Comparison of ENCODE assay signal across 28 mouse cellular contexts in genomic region chr16:30983281-30983680, GRCm38 (mm10).
DNase-seq lines count a peak whose midpoint lies in the region; ATAC-seq and TF ChIP-seq lines count a peak whose summit lies in the region.
"Had no signal": no experiment of that assay in that cellular context is flagged by ENCODE, and none has a peak within 500 bp of the region (broad histone marks: within the 10 kb centered on the region; RNA-seq: fewer than 3 reads in every experiment).

No protein-coding gene starts in this region.

- no peaks in the 10 kb centered on the region for H3K27me3 ChIP-seq in forebrain, postnatal 0 days (ENCODE audit: insufficient read depth, low read length)
- H3K27me3 ChIP-seq in forebrain, embryonic 12.5 days = no peaks in the 10 kb centered on the region
- H3K27me3 ChIP-seq in hindbrain, embryonic 15.5 days = no peaks in the 10 kb centered on the region
- H3K27me3 ChIP-seq in hindbrain, embryonic 10.5 days (ENCODE audit: insufficient read depth, poor library complexity, severe bottlenecking) = no peaks in the 10 kb centered on the region
- H3K27me3 ChIP-seq in limb, embryonic 13.5 days = no peaks in the 10 kb centered on the region
- no peaks in the 10 kb centered on the region for H3K27me3 ChIP-seq in limb, embryonic 10.5 days (ENCODE audit: low read depth, poor library complexity, severe bottlenecking)
- H3K27me3 ChIP-seq: CH12.LX; embryonic facial prominence, embryonic 15.5 days; forebrain, embryonic 13.5 days; heart, embryonic 15.5 days; hindbrain, embryonic 12.5 days; limb, embryonic 15.5 days; liver, embryonic 13.5 days had no signal

- H3K9me3 ChIP-seq in forebrain, postnatal 0 days (ENCODE audit: low read length) = no peaks in the 10 kb centered on the region
- H3K9me3 ChIP-seq in forebrain, embryonic 12.5 days = no peaks in the 10 kb centered on the region
- no peaks in the 10 kb centered on the region for H3K9me3 ChIP-seq in hindbrain, embryonic 15.5 days
- H3K9me3 ChIP-seq in hindbrain, embryonic 10.5 days = no peaks in the 10 kb centered on the region
- H3K9me3 ChIP-seq in limb, embryonic 13.5 days = no peaks in the 10 kb centered on the region
- H3K9me3 ChIP-seq in limb, embryonic 10.5 days (replicated peaks) = no peaks in the 10 kb centered on the region
- H3K9me3 ChIP-seq: embryonic facial prominence, embryonic 10.5 days; embryonic facial prominence, embryonic 15.5 days; forebrain, embryonic 13.5 days; heart, embryonic 15.5 days; hindbrain, embryonic 12.5 days; limb, embryonic 15.5 days; liver, embryonic 13.5 days; midbrain, embryonic 12.5 days had no signal

- peak; percentile 34 for ATAC-seq in forebrain, postnatal 0 days
- ATAC-seq in forebrain, embryonic 12.5 days (ENCODE audit: low FRiP score) = no peak
- ATAC-seq in hindbrain, embryonic 15.5 days (ENCODE audit: low FRiP score, low read depth) = 0 out of 2 replicates have a peak, but pooled peaks have one; percentile 46
- ATAC-seq in limb, embryonic 13.5 days (ENCODE audit: low FRiP score, low read depth) = no peak
- ATAC-seq: activated CD4-positive, CD25-positive, alpha-beta regulatory T cell, adult 4 months; forebrain, embryonic 13.5 days; inflammation-experienced regulatory T-cells, adult 6 months had no signal

- H3K36me3 ChIP-seq in forebrain, postnatal 0 days (ENCODE audit: insufficient read depth) = no peaks in the 10 kb centered on the region
- no peaks in the 10 kb centered on the region for H3K36me3 ChIP-seq in forebrain, embryonic 12.5 days (replicated peaks)
- no peaks in the 10 kb centered on the region for H3K36me3 ChIP-seq in hindbrain, embryonic 15.5 days
- H3K36me3 ChIP-seq in hindbrain, embryonic 10.5 days = no peaks in the 10 kb centered on the region
- H3K36me3 ChIP-seq in limb, embryonic 13.5 days = no peaks in the 10 kb centered on the region
- H3K36me3 ChIP-seq in limb, embryonic 10.5 days = no peaks in the 10 kb centered on the region
- H3K36me3 ChIP-seq: embryonic facial prominence, embryonic 10.5 days; embryonic facial prominence, embryonic 15.5 days; heart, embryonic 15.5 days; hindbrain, embryonic 12.5 days; limb, embryonic 15.5 days; liver, embryonic 13.5 days; midbrain, embryonic 12.5 days had no signal

- no peaks in the 10 kb centered on the region for H3K4me1 ChIP-seq in forebrain, postnatal 0 days (ENCODE audit: insufficient read depth)
- peaks cover 13% of the 10 kb centered on the region for H3K4me1 ChIP-seq in forebrain, embryonic 12.5 days
- peaks cover 27% of the 10 kb centered on the region for H3K4me1 ChIP-seq in hindbrain, embryonic 15.5 days (replicated peaks)
- H3K4me1 ChIP-seq in hindbrain, embryonic 10.5 days (replicated peaks) = peaks cover 29% of the 10 kb centered on the region
- H3K4me1 ChIP-seq in limb, embryonic 13.5 days = peaks cover 3% of the 10 kb centered on the region; the same call in 1 of the 2 replicates
- peaks cover 10% of the 10 kb centered on the region for H3K4me1 ChIP-seq in limb, embryonic 10.5 days

- DNase-seq in forebrain, postnatal 0 days = no peak
- DNase-seq in hindbrain, embryonic 10.5 days (ENCODE audit: low spot score) = no peak
- DNase-seq in limb, embryonic 10.5 days (ENCODE audit: low spot score) = no peak
- DNase-seq in right cerebral cortex, adult 18-20 months = peak; percentile 28
- no peak for DNase-seq in right cerebral cortex, postnatal 14 days
- DNase-seq: adrenal gland, adult 2 months; adrenal gland, postnatal 36 days; cerebellum, adult 18-20 months; cerebellum, postnatal 14 days; kidney, adult 18-20 months; liver, embryonic 13.5 days; lung, adult 18-20 months; lung, postnatal 14 days; thymus, postnatal 4 days had no signal

- no peak overlapping the region for H3K27ac ChIP-seq in forebrain, postnatal 0 days (ENCODE audit: low read depth, low read length)
- no peak overlapping the region for H3K27ac ChIP-seq in forebrain, embryonic 12.5 days
- 0 out of 2 replicates have a peak overlapping the region, but pooled peaks have one; percentile 13 for H3K27ac ChIP-seq in hindbrain, embryonic 15.5 days (replicated peaks)
- H3K27ac ChIP-seq in hindbrain, embryonic 10.5 days = no peak overlapping the region
- no peak overlapping the region for H3K27ac ChIP-seq in limb, embryonic 13.5 days
- H3K27ac ChIP-seq in limb, embryonic 10.5 days = no peak overlapping the region
- H3K27ac ChIP-seq: embryonic facial prominence, embryonic 10.5 days; embryonic facial prominence, embryonic 15.5 days; forebrain, embryonic 13.5 days; heart, embryonic 15.5 days; hindbrain, embryonic 12.5 days; kidney, postnatal 0 days; limb, embryonic 15.5 days; liver, embryonic 13.5 days; midbrain, embryonic 12.5 days had no signal

- no peak overlapping the region for H3K4me2 ChIP-seq in forebrain, postnatal 0 days (ENCODE audit: low read depth)
- no peak overlapping the region for H3K4me2 ChIP-seq in forebrain, embryonic 12.5 days
- no peak overlapping the region for H3K4me2 ChIP-seq in hindbrain, embryonic 15.5 days
- H3K4me2 ChIP-seq in limb, embryonic 13.5 days (replicated peaks) = no peak overlapping the region
- H3K4me2 ChIP-seq: embryonic facial prominence, embryonic 15.5 days; forebrain, embryonic 13.5 days; heart, embryonic 15.5 days; hindbrain, embryonic 12.5 days; limb, embryonic 15.5 days; liver, embryonic 13.5 days; midbrain, embryonic 12.5 days had no signal

- no peak overlapping the region for H3K9ac ChIP-seq in forebrain, postnatal 0 days
- no peak overlapping the region for H3K9ac ChIP-seq in forebrain, embryonic 12.5 days
- no peak overlapping the region for H3K9ac ChIP-seq in hindbrain, embryonic 15.5 days
- H3K9ac ChIP-seq in limb, embryonic 13.5 days = 0 out of 2 replicates have a peak overlapping the region, but pooled peaks have one; percentile 19
- H3K9ac ChIP-seq: embryonic facial prominence, embryonic 15.5 days; forebrain, embryonic 13.5 days; heart, embryonic 15.5 days; hindbrain, embryonic 12.5 days; limb, embryonic 15.5 days; liver, embryonic 13.5 days; midbrain, embryonic 12.5 days had no signal

- WGBS in forebrain, postnatal 0 days = 60% methylated on average over 4 of the region's 4 CpGs
- WGBS in forebrain, embryonic 12.5 days = 62% methylated on average over 4 of the region's 4 CpGs
- 53% methylated on average over 4 of the region's 4 CpGs for WGBS in hindbrain, embryonic 15.5 days
- WGBS in hindbrain, embryonic 10.5 days = 61% methylated on average over 4 of the region's 4 CpGs
- WGBS in limb, embryonic 13.5 days = 63% methylated on average over 4 of the region's 4 CpGs
- WGBS in limb, embryonic 10.5 days = 62% methylated on average over 4 of the region's 4 CpGs

- no peak for TF ChIP-seq CTCF in forebrain, postnatal 0 days (IDR thresholded peaks at IDR 0.05; ENCODE audit: low read depth)

- no peak overlapping the region for H3K4me3 ChIP-seq in forebrain, postnatal 0 days (ENCODE audit: low read depth, low read length)
- no peak overlapping the region for H3K4me3 ChIP-seq in forebrain, embryonic 12.5 days (replicated peaks)
- no peak overlapping the region for H3K4me3 ChIP-seq in hindbrain, embryonic 15.5 days
- no peak overlapping the region for H3K4me3 ChIP-seq in hindbrain, embryonic 10.5 days
- no peak overlapping the region for H3K4me3 ChIP-seq in limb, embryonic 13.5 days
- H3K4me3 ChIP-seq in limb, embryonic 10.5 days = no peak overlapping the region
- H3K4me3 ChIP-seq: embryonic facial prominence, embryonic 10.5 days; embryonic facial prominence, embryonic 15.5 days; forebrain, embryonic 13.5 days; heart, embryonic 15.5 days; hindbrain, embryonic 12.5 days; limb, embryonic 15.5 days; liver, embryonic 13.5 days; midbrain, embryonic 12.5 days had no signal

Comparison
In these comparisons a context has a peak if more than half of its experiments do, and no peak if none do; other contexts are left out.
1. ATAC-seq: peak in forebrain, postnatal 0 days (single experiment) and hindbrain, embryonic 15.5 days (single experiment); none in forebrain, embryonic 12.5 days (single experiment) and limb, embryonic 13.5 days (single experiment).